Mouse (Mus musculus) brown adipose tissue, adult 24 weeks (tissue): ENCODE data around the gene Oscp1. TPM values are rescaled to one million over a fixed set of nuclear protein-coding genes. Genes with fewer than 3 reads are reported as not detected.

Source experiments
- H3K27ac ChIP-seq: fragments of 200-500 bp; replicated peaks from 2 replicates; pipeline ENCODE4 v1.5.1; 2012; ENCODE audit warnings: low read depth, mild to moderate bottlenecking, low read length
- H3K4me1 ChIP-seq: fragments of 200-500 bp; 2 replicates; pipeline ENCODE4 v1.6.1; 2012; ENCODE audit warnings: low read length, mixed read lengths; ENCODE audit not compliant: control insufficient read depth, insufficient read depth, insufficient read length
- H3K4me3 ChIP-seq: fragments of 200-500 bp; 2 replicates; pipeline ENCODE4 v1.5.1; 2012; ENCODE audit warnings: low read depth, mild to moderate bottlenecking, low read length, moderate library complexity; ENCODE audit not compliant: insufficient read depth
- polyA plus RNA-seq: library from polyadenylated mRNA; stranded (reverse); fragments of >200 nt; gene quantifications from 2 replicates; pipeline ENCODE4 v1.2.4, GENCODE M21; 2012; ENCODE audit not compliant: missing spikeins, insufficient read depth, insufficient read length

Gene Oscp1
- polyA plus RNA-seq, 1 experiment = 16.3 TPM

DNA sequence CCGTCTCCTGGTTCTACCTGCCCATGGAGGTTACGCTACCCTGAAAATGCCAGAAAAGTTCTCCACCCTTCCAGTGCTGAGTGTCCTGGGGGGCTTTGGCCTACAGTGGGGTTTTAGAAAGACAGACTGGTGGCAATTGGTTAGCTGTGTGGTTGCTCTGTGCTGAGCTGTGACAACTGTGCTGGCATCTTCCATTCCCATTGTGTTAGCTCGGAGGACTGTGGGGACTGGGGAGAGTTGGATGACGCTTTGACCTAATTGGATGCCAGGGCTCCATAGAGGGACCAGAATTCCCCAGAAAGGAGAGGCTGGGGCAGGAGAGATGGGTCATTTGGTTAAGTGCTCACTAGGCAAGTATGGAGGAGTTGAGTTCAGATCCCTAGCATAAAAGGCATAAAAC is 75.9 kb downstream of the Oscp1 start:
- peaks cover 28% of the 10 kb centered on the region for H3K4me1 ChIP-seq
- H3K27ac ChIP-seq = peak overlapping the region; percentile 19; the same call in 1 of the 2 replicates
- H3K4me3 ChIP-seq = no peak overlapping the region

DNA sequence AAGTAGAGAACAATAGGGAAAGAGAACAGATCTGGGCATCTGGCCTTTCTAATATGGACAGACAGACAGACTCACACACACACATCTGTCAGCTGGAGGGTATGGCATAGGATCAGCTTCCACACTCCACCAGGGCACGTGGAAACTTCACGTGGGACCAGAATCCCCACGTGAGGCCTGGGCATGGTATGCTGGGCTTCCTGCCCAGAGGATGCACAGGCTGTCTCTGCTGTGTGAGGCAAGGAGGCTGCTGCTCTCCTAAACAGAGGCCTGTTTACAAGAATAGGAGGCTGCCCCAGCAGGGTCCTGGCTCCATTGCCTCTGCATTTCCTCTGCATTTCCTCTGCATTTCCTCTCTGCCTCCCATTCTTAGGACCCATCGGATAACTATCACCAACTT is 76.3 kb downstream of the Oscp1 start:
- no peak overlapping the region for H3K4me3 ChIP-seq
- H3K27ac ChIP-seq = peak overlapping the region; percentile 19; the same call in 1 of the 2 replicates
- peaks cover 28% of the 10 kb centered on the region for H3K4me1 ChIP-seq

GRCm38 (mm10) chr4:126137773-126138172 is 79.4 kb downstream of the Oscp1 start:
- H3K27ac ChIP-seq = no peak overlapping the region
- peaks cover 14% of the 10 kb centered on the region; the same call in 1 of the 2 replicates for H3K4me1 ChIP-seq
- no peak overlapping the region for H3K4me3 ChIP-seq

- Histone ChIP-seq H3K27ac (no peak overlapping the region), H3K4me1 (no peaks in the 10 kb centered on the region), H3K4me3 (no peak overlapping the region)
Measured at GRCm38 (mm10) chr4:126141021-126141420, 82.7 kb downstream of the Oscp1 start.

Other genes with a start within 250 kb of the Oscp1 start
- 1.5 and 1.9 TPM in 2 replicates for gene Csf3r, start 34.0 kb upstream of the Oscp1 start, polyA plus RNA-seq
- 275 and 283 TPM in 2 replicates for gene Mrps15, start 11.6 kb upstream of the Oscp1 start, polyA plus RNA-seq
- 19.2 and 24.1 TPM in 2 replicates for gene Lsm10, start 38.1 kb downstream of the Oscp1 start, polyA plus RNA-seq
- gene Stk40, start 45.4 kb downstream of the Oscp1 start, polyA plus RNA-seq = 53.8 and 65.5 TPM in 2 replicates
- 8.6 and 13.5 TPM in 2 replicates for gene Eva1b, start 89.2 kb downstream of the Oscp1 start, polyA plus RNA-seq
- gene Sh3d21, start 104.9 kb downstream of the Oscp1 start, polyA plus RNA-seq = 2.1 and 3.5 TPM in 2 replicates
- 65.6 and 120 TPM in 2 replicates for gene Thrap3, start 144.2 kb downstream of the Oscp1 start, polyA plus RNA-seq
- gene Map7d1, start 197.8 kb downstream of the Oscp1 start, polyA plus RNA-seq = 27.0 and 28.4 TPM in 2 replicates
- 73.3 and 97.6 TPM in 2 replicates for gene Trappc3, start 203.8 kb downstream of the Oscp1 start, polyA plus RNA-seq
- gene Col8a2, start 228.2 kb downstream of the Oscp1 start, polyA plus RNA-seq = not detected in 2 replicates